Mouse (Mus musculus): ENCODE data around the gene Adgre5.

- TF ChIP-seq CTCF (IDR thresholded peaks at IDR 0.05; ENCODE audit: control insufficient read depth, insufficient read depth, insufficient read length) (no peak), MAX (IDR thresholded peaks at IDR 0.05) (no peak), CEBPB (IDR thresholded peaks at IDR 0.05; ENCODE audit: low read depth) (no peak), USF1 (IDR thresholded peaks at IDR 0.05; ENCODE audit: low read depth) (no peak), MYOG (IDR thresholded peaks at IDR 0.05; ENCODE audit: control insufficient read depth, extremely low read depth, insufficient read length) (no peak)
These were observed 46.6 kb downstream of the Adgre5 start for GRCm38 (mm10) chr8:83694369-83695160.

Measured in C2C12 (cell line).